Comparison of ENCODE assay signal across 8 mouse cellular contexts in the genomic region with DNA sequence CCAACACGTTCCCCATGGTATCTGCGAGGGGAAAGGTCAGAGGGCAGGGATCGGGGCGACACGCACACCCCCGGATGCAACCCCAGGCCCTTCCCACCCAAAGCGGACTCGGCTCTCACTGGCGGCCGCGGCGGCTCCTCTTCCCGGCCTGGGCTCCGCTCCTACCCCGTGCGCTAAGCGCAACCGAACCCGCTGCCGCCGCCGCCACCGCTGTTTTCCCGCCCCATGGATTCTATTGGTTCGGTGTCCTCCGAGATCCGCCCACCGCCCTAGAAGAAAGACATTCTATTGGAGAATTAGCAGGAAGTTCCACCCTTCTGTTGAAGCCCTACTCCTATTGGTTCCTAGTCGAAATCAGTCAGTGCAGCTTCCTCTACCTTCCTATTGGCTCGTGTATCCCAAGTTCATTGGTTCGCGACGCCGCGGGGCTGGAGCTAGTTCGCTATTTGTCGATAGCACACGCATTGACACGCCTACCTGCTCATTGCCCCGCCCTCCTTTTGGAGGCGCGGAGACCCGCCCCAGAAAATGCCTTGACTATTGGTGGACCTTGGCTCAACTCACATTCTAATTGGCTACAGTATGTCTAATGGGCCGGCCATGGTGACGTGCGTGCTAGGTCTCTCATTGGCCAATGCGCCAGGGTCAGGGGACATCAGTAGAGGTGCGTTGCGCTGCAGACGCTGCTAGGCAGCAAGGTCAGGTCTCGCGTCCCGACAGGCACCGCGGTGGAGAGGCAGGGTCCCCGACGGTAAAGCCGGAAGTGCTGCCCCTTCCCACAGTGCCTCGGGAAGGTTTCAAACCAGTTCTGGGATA. TPM values are rescaled to one million over a fixed set of nuclear protein-coding genes. Genes with fewer than 3 reads are reported as not detected.
DNase-seq lines count a peak whose midpoint lies in the region; ATAC-seq lines count a peak whose summit lies in the region.

A gene (minus strand): TSS at position 200 of the 816 bp plus-strand sequence.

- H3K4me3 ChIP-seq in hindbrain, embryonic 12.5 days = peak within 1 kb of the TSS; percentile 99

- H3K27ac ChIP-seq in hindbrain, embryonic 12.5 days = peak within 1 kb of the TSS; percentile 89

- H3K9ac ChIP-seq in hindbrain, embryonic 12.5 days = peak within 1 kb of the TSS; percentile 97

- H3K4me1 ChIP-seq in hindbrain, embryonic 12.5 days = peaks cover 24% of the 10 kb centered on the region

- under 1% methylated on average over 56 of the region's 59 CpGs for WGBS in hindbrain, embryonic 12.5 days

- peaks cover 41% of the 10 kb centered on the region for H3K36me3 ChIP-seq in hindbrain, embryonic 12.5 days

- peak within 1 kb of the TSS; percentile 98 for H3K4me2 ChIP-seq in hindbrain, embryonic 12.5 days (replicated peaks)

- peak; percentile 100 for ATAC-seq in hindbrain, embryonic 12.5 days (ENCODE audit: low FRiP score)

- no peaks in the 10 kb centered on the region for H3K27me3 ChIP-seq in hindbrain, embryonic 12.5 days

- DNase-seq in NIH3T3 (ENCODE audit: low read depth) = peak; percentile 100
- peak; percentile 99 for DNase-seq in cerebellum, postnatal 10 days
- peak; percentile 99 to 100 for DNase-seq in frontal cortex, postnatal 10 days (ENCODE audit: low spot score in 2 of 2)
- DNase-seq in layer of hippocampus, postnatal 14 days (ENCODE audit: low spot score in 2 of 2) = peak; percentile 98 to 100
- peak; percentile 98 for DNase-seq in lung, postnatal 14 days
- peak; percentile 99 for DNase-seq in retina, adult 2 months (ENCODE audit: low read depth, low spot score)
- DNase-seq in thymus, postnatal 36 days = peak; percentile 98 to 99

- H3K9me3 ChIP-seq in hindbrain, embryonic 12.5 days (replicated peaks) = peaks cover under 1% of the 10 kb centered on the region; the same call in 1 of the 2 replicates

RNA-seq across cellular contexts. Expression of the gene that starts here (rescaled TPM):
- 136 and 138 TPM in 2 replicates for polyA plus RNA-seq in hindbrain, embryonic 12.5 days (2016; fragmentation: Nextera tagmentation; extraction: Ambion mirVana)
- total RNA-seq in layer of hippocampus, postnatal 14 days (2021) = 100 to 1,000 TPM; 105 to 115 TPM

Comparison
In these comparisons a context has a peak if more than half of its experiments do, and no peak if none do; other contexts are left out.
1. Peak in every context shown above with its lines: DNase-seq, ATAC-seq, H3K4me3 ChIP-seq and H3K27ac ChIP-seq.